Mouse (Mus musculus): ENCODE results near the gene Gpr3. TPM values are rescaled to one million over a fixed set of nuclear protein-coding genes. Genes with fewer than 3 reads are reported as not detected.

The Gpr3 gene
- 0.19 TPM in 2 replicates for total RNA-seq (2021)
- long read RNA-seq, experiment 1: 0 reads
- long read RNA-seq, experiment 2: 0 reads

- DNase-seq: no peak
Measured at GRCm38 (mm10) chr4:133211751-133212561, at the start of gene Gpr3, which contains the start of gene Cd164l2. Gene Gpr3, minus strand, starts transcription at chr4:133212536. Gene Cd164l2, plus strand, starts transcription at chr4:133212131.

- DNase-seq: no peak
Measured at GRCm38 (mm10) chr4:133261641-133262374, 49.5 kb upstream of the Gpr3 start.

- no peak for DNase-seq
Measured at GRCm38 (mm10) chr4:133257798-133258408, 45.6 kb upstream of the Gpr3 start.

- DNase-seq: no peak
Measured at GRCm38 (mm10) chr4:133257230-133257629, 44.9 kb upstream of the Gpr3 start.

GRCm38 (mm10) chr4:133256820-133257219 lies 44.5 kb upstream of the Gpr3 start:
- no peak for DNase-seq

- DNase-seq: no peak
Measured at GRCm38 (mm10) chr4:133255392-133255791, 43.1 kb upstream of the Gpr3 start.

GRCm38 (mm10) chr4:133253412-133253811 lies 41.1 kb upstream of the Gpr3 start:
- peak; percentile 59 for DNase-seq

GRCm38 (mm10) chr4:133252089-133252488 lies 39.8 kb upstream of the Gpr3 start:
- no peak for DNase-seq

GRCm38 (mm10) chr4:133251214-133251613 lies 38.9 kb upstream of the Gpr3 start:
- DNase-seq: peak; percentile 49

GRCm38 (mm10) chr4:133250609-133251008 lies 38.3 kb upstream of the Gpr3 start:
- DNase-seq: peak; percentile 92

- no peak for DNase-seq
Measured at GRCm38 (mm10) chr4:133247806-133248449, 35.6 kb upstream of the Gpr3 start.

GRCm38 (mm10) chr4:133247072-133247471 lies 34.7 kb upstream of the Gpr3 start:
- peak; percentile 60 for DNase-seq

GRCm38 (mm10) chr4:133244289-133244688 lies 32.0 kb upstream of the Gpr3 start:
- no peak for DNase-seq

GRCm38 (mm10) chr4:133243538-133243937 lies 31.2 kb upstream of the Gpr3 start:
- no peak for DNase-seq

- no peak for DNase-seq
Measured at GRCm38 (mm10) chr4:133242710-133243109, 30.4 kb upstream of the Gpr3 start.

GRCm38 (mm10) chr4:133241910-133242309 lies 29.6 kb upstream of the Gpr3 start:
- no peak for DNase-seq

GRCm38 (mm10) chr4:133240934-133241908 lies 28.9 kb upstream of the Gpr3 start:
- DNase-seq: peak; percentile 96

GRCm38 (mm10) chr4:133240490-133240921 lies 28.2 kb upstream of the Gpr3 start, which contains the start of gene Map3k6:
Gene Map3k6, plus strand, starts transcription at chr4:133240818.
- peak; percentile 94 for DNase-seq

- no peak for DNase-seq
Measured at GRCm38 (mm10) chr4:133237911-133238310, 25.6 kb upstream of the Gpr3 start.

GRCm38 (mm10) chr4:133235415-133235814 lies 23.1 kb upstream of the Gpr3 start:
- no peak for DNase-seq

GRCm38 (mm10) chr4:133234771-133235170 lies 22.4 kb upstream of the Gpr3 start:
- no peak for DNase-seq
